Mouse (Mus musculus) embryonic facial prominence, embryonic 11.5 days (tissue): ENCODE measurements at regions not wholly inside any gene's neighbourhood (a gene's known extent, or its start where the extent isn't known, plus 50 kb on each side); places are given as distances from the start of the nearest gene placed in this dataset.

Experiments
- ATAC-seq: fragments of 200-750 bp; cut with Nextera tagmentation; replicated peaks from 2 replicates; pipeline ENCODE4 v1.8.0; 2017; ENCODE audit warnings: low read depth; ENCODE audit not compliant: insufficient number of reproducible peaks, low FRiP score, low TSS enrichment
- DNase-seq: peaks from one replicate; pipeline ENCODE4 v3.0.0-alpha.2; 2015; ENCODE audit warnings: low spot score
- H3K27ac ChIP-seq: fragments of 300-500 bp; sonication (generic); replicated peaks from 2 replicates; pipeline ENCODE4 v1.5.1; 2014; ENCODE audit warnings: mild to moderate bottlenecking, low read depth, low read length, control low read depth
- H3K27me3 ChIP-seq: fragments of 300-500 bp; sonication (generic); 2 replicates; pipeline ENCODE4 v1.6.1; 2014; ENCODE audit warnings: mild to moderate bottlenecking, low read length, moderate library complexity, mixed read lengths; ENCODE audit not compliant: control insufficient read depth, insufficient read depth
- H3K36me3 ChIP-seq: fragments of 300-500 bp; sonication (generic); replicated peaks from 2 replicates; pipeline ENCODE4 v1.6.1; 2014; ENCODE audit warnings: low read depth, mild to moderate bottlenecking, low read length, moderate library complexity, mixed read lengths; ENCODE audit not compliant: control insufficient read depth, insufficient read depth
- H3K4me1 ChIP-seq: fragments of 300-500 bp; sonication (generic); 2 replicates; pipeline ENCODE4 v1.6.1; 2014; ENCODE audit warnings: low read length, mixed read lengths; ENCODE audit not compliant: control insufficient read depth, insufficient read depth
- H3K4me2 ChIP-seq: fragments of 300-500 bp; sonication (generic); 2 replicates; pipeline ENCODE4 v1.6.1; 2014; ENCODE audit warnings: low read depth, mild to moderate bottlenecking, control low read depth, low read length, moderate library complexity
- H3K4me3 ChIP-seq: fragments of 300-500 bp; sonication (generic); 2 replicates; pipeline ENCODE4 v1.5.1; 2014; ENCODE audit warnings: low read depth, low read length, control low read depth
- H3K9ac ChIP-seq: fragments of 300-500 bp; sonication (generic); replicated peaks from 2 replicates; pipeline ENCODE4 v1.6.1; 2014; ENCODE audit warnings: mild to moderate bottlenecking, control low read depth, low read length
- H3K9me3 ChIP-seq: fragments of 300-500 bp; sonication (generic); replicated peaks from 2 replicates; pipeline ENCODE4 v1.6.1; 2016; ENCODE audit warnings: mild to moderate bottlenecking, low read length, inconsistent platforms, mixed read lengths; ENCODE audit not compliant: control insufficient read depth
- WGBS: fragments of 180-500 bp; shearing (Covaris S2); extraction: QIAGEN DNeasy Blood & Tissue Kit; methylation state at CpG from one replicate; pipeline ENCODE4 v1.1.7; 2014; 5-methylcytosine and 5-hydroxymethylcytosine counted together

- Histone ChIP-seq H3K36me3 (no peaks in the 10 kb centered on the region), H3K4me2 (no peak overlapping the region), H3K9ac (no peak overlapping the region), H3K27me3 (no peaks in the 10 kb centered on the region), H3K4me3 (no peak overlapping the region), H3K4me1 (no peaks in the 10 kb centered on the region), H3K27ac (no peak overlapping the region), H3K9me3 (no peaks in the 10 kb centered on the region)
- DNase-seq (peak; percentile 4), ATAC-seq (no peak)
- WGBS = 66% methylated on average over 1 of the region's 1 CpGs
Observed at GRCm38 (mm10) chr11:92967288-92967687, 130.5 kb upstream of the Car10 start.

GRCm38 (mm10) chr11:92999603-93000002 is 98.2 kb upstream of the Car10 start:
- DNase-seq = no peak
- no peak for ATAC-seq
- Histone ChIP-seq H3K4me1 (no peaks in the 10 kb centered on the region), H3K9ac (no peak overlapping the region), H3K27me3 (no peaks in the 10 kb centered on the region), H3K27ac (no peak overlapping the region), H3K36me3 (no peaks in the 10 kb centered on the region), H3K4me3 (no peak overlapping the region), H3K9me3 (no peaks in the 10 kb centered on the region), H3K4me2 (no peak overlapping the region)
- 74% methylated on average over 1 of the region's 1 CpGs for WGBS

- no peak for DNase-seq
- Histone ChIP-seq H3K4me2 (no peak overlapping the region), H3K36me3 (no peaks in the 10 kb centered on the region), H3K4me1 (no peaks in the 10 kb centered on the region), H3K4me3 (no peak overlapping the region), H3K27ac (no peak overlapping the region), H3K27me3 (no peaks in the 10 kb centered on the region), H3K9ac (no peak overlapping the region), H3K9me3 (no peaks in the 10 kb centered on the region)
- 64% methylated on average over 1 of the region's 1 CpGs for WGBS
- no peak for ATAC-seq
Observed at GRCm38 (mm10) chr11:93005991-93006390, 91.8 kb upstream of the Car10 start.

- Histone ChIP-seq H3K36me3 (no peaks in the 10 kb centered on the region), H3K27ac (no peak overlapping the region), H3K4me2 (no peak overlapping the region), H3K27me3 (no peaks in the 10 kb centered on the region), H3K4me3 (no peak overlapping the region), H3K9me3 (no peaks in the 10 kb centered on the region), H3K4me1 (no peaks in the 10 kb centered on the region), H3K9ac (no peak overlapping the region)
- DNase-seq = no peak
- no peak for ATAC-seq
- WGBS = 53% methylated on average over 2 of the region's 2 CpGs
Observed at GRCm38 (mm10) chr11:93025981-93026380, 71.8 kb upstream of the Car10 start.

DNA sequence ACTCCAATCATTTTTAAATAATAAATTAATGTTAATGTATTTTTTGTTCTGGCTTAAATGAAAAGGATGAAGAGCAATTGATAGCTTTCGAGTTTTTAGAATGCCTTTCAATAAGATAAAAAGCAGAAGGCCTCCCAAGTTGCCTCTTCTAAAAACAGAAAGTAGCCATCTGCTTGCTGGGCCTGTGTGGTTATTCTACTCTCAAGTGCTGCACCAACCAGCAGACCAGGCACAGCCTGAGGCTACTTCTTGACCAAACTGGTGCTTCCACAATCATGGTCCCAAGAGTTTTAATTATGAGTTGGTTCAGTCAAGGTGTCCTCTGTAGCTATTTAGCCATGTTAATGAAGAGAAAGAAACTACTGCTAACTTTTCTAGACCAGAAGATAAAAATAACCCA is 62.3 kb upstream of the Car10 start:
- Histone ChIP-seq H3K4me1 (no peaks in the 10 kb centered on the region), H3K4me3 (no peak overlapping the region), H3K27ac (no peak overlapping the region), H3K36me3 (no peaks in the 10 kb centered on the region), H3K9me3 (no peaks in the 10 kb centered on the region), H3K27me3 (no peaks in the 10 kb centered on the region), H3K9ac (no peak overlapping the region), H3K4me2 (no peak overlapping the region)
- DNase-seq = no peak
- WGBS = 70% methylated on average over 1 of the region's 1 CpGs
- no peak for ATAC-seq

GRCm38 (mm10) chr11:93037846-93038245 is 60.0 kb upstream of the Car10 start:
- Histone ChIP-seq H3K4me1 (no peaks in the 10 kb centered on the region), H3K9ac (no peak overlapping the region), H3K27me3 (no peaks in the 10 kb centered on the region), H3K27ac (no peak overlapping the region), H3K9me3 (no peaks in the 10 kb centered on the region), H3K4me3 (no peak overlapping the region), H3K4me2 (no peak overlapping the region), H3K36me3 (no peaks in the 10 kb centered on the region)
- ATAC-seq (no peak), DNase-seq (no peak)
- 75% methylated on average over 2 of the region's 2 CpGs for whole genome bisulfite sequencing

DNA sequence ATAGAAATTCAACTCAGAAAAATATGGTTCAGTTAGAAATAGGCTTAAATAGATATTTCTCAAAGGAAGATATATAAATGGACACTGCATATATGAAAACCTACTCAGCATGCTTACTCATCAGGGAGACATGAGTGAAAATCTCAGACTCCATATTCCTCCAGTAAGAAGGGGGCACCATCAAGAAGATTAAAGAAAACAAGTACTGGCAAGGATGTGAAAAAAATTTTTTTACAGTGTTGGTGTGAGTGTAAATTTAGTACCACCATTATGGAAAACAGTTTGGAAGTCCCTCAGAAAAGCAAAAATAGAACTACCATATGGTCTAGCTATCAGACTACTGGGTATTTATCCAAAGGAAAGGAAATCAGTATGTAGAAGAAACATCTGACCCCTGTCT is 58.5 kb upstream of the Car10 start:
- H3K4me3 ChIP-seq = no peak overlapping the region
- H3K27ac ChIP-seq = no peak overlapping the region
- no peaks in the 10 kb centered on the region for H3K36me3 ChIP-seq
- no peaks in the 10 kb centered on the region for H3K27me3 ChIP-seq
- H3K9ac ChIP-seq = no peak overlapping the region
- H3K4me1 ChIP-seq = no peaks in the 10 kb centered on the region
- H3K9me3 ChIP-seq = no peaks in the 10 kb centered on the region
- H3K4me2 ChIP-seq = no peak overlapping the region
- ATAC-seq (no peak), DNase-seq (no peak)

- Histone ChIP-seq H3K4me2 (no peak overlapping the region), H3K4me3 (no peak overlapping the region), H3K9me3 (no peaks in the 10 kb centered on the region), H3K27ac (no peak overlapping the region), H3K9ac (no peak overlapping the region), H3K36me3 (no peaks in the 10 kb centered on the region), H3K27me3 (no peaks in the 10 kb centered on the region), H3K4me1 (no peaks in the 10 kb centered on the region)
- no peak for DNase-seq
- no peak for ATAC-seq
Observed at GRCm38 (mm10) chr11:93040816-93041215, 57.0 kb upstream of the Car10 start.

- Histone ChIP-seq H3K9me3 (no peaks in the 10 kb centered on the region), H3K36me3 (no peaks in the 10 kb centered on the region), H3K4me2 (no peak overlapping the region), H3K27me3 (no peaks in the 10 kb centered on the region), H3K27ac (no peak overlapping the region), H3K9ac (no peak overlapping the region), H3K4me1 (no peaks in the 10 kb centered on the region), H3K4me3 (no peak overlapping the region)
- 83% methylated on average over 1 of the region's 1 CpGs for WGBS
- DNase-seq (no peak), ATAC-seq (no peak)
Observed at GRCm38 (mm10) chr11:93044998-93045397, 52.8 kb upstream of the Car10 start.
